Mouse (Mus musculus): Measurements from ENCODE around the gene Sync. TPM values are rescaled to one million over a fixed set of nuclear protein-coding genes. Genes with fewer than 3 reads are reported as not detected.

Sync gene
- total and polyA plus RNA-seq, 3 experiments = 0.31 to 0.43 TPM; not detected in 1

DNA sequence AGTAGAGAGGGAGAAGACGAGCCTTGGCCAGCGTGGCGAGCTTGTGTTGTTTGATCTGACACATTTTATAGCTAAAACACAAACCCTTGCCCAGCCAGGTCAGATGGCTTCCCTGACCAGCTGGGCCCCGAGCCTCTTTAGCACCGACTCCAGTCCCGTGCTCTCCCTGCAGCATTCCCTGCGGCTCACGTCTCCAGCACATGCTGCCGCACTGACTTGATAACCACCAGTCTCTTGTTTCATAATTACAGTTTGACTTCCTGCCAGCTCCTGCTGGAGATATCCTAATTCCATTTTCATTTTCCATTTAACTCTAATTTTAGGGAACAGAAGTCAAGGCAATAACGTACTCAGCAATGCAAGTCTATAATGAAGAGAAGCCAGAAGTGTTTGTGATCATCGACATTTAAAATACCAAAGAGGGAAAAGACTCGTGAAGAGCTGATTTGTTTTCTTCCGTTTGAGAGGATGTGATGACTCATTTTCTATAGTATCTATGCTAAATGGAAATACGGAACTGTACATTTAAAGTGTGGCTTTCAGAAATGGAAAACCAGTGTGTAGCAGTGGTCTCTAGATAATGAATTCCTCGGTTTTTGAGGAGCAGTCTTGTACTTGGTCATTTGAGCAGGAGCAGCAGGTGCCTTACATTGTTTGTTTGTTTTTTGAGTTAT, 59.2 kb downstream of the Sync start (continued):
- TF ChIP-seq MAX (IDR thresholded peaks at IDR 0.05; ENCODE audit: low read length) (peak; percentile 75; the same call in 1 of the 2 replicates), ZC3H11A (IDR thresholded peaks at IDR 0.05; ENCODE audit: low read depth, low read length) (no peak)

DNA sequence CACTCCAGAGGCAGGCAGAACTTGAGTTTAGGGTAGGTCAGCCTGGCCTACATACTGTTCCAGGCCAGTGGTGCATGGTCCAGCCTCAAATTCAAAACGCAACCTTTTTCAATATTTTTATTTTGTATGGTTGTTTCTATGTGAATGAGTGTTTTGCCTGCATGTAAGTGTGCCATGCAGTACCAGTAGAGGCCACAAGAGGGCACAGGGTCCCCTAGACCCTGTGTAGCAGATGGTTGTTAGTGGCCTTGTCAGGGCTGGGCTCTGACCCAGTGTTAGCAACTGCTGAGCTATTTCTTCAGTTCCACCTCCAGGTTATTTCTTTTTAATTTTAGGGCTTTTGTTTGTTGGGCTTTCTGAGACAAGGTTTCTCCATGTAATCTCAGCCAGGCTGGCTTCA, 63.2 kb downstream of the Sync start:
- no peak overlapping the region for H3K9ac ChIP-seq (ENCODE audit: control insufficient read depth, low read depth, low read length, poor library complexity, severe bottlenecking)
- H3K27ac ChIP-seq (ENCODE audit: control insufficient read depth, low read depth, low read length) = no peak overlapping the region
- TF ChIP-seq MAX (IDR thresholded peaks at IDR 0.05; ENCODE audit: low read length) (no peak), USF2 (IDR thresholded peaks at IDR 0.05; ENCODE audit: borderline replicate concordance in 1 of 2, insufficient read depth in 1 of 2, low read depth in 1 of 2, low read length in 2 of 2) (no peak), NELFE (IDR thresholded peaks at IDR 0.05; ENCODE audit: low read depth, low read length) (no peak), ZMIZ1 (IDR thresholded peaks at IDR 0.05; ENCODE audit: low read depth, low read length) (no peak), CTCF (IDR thresholded peaks at IDR 0.05 in 2 of 3, conservative IDR thresholded peaks at IDR 0.05 in 1 of 3; ENCODE audit: control insufficient read depth in 1 of 3, insufficient read depth in 1 of 3, low read depth in 2 of 3, low read length in 3 of 3, poor library complexity in 1 of 3, severe bottlenecking in 1 of 3) (peak; percentile 84 to 100 (median 93)), HCFC1 (IDR thresholded peaks at IDR 0.05; ENCODE audit: low read depth, low read length) (no peak), BHLHE40 (IDR thresholded peaks at IDR 0.05; ENCODE audit: borderline replicate concordance, low read depth, low read length) (0 out of 2 replicates have a peak, but pooled peaks have one; percentile 19), E2F4 (IDR thresholded peaks at IDR 0.05; ENCODE audit: borderline replicate concordance, low read depth, low read length) (no peak), RAD21 (IDR thresholded peaks at IDR 0.05; ENCODE audit: low read depth, low read length) (peak; percentile 80), MEF2A (IDR thresholded peaks at IDR 0.05; ENCODE audit: extremely low read depth, insufficient replicate concordance, low read depth, low read length, poor library complexity, severe bottlenecking) (no peak), ZC3H11A (IDR thresholded peaks at IDR 0.05; ENCODE audit: low read depth, low read length) (peak; percentile 72), MAZ (IDR thresholded peaks at IDR 0.05; ENCODE audit: low read depth, low read length) (peak; percentile 38; the same call in 1 of the 2 replicates), MYC (IDR thresholded peaks at IDR 0.05; ENCODE audit: low read depth, low read length) (no peak; the same call in 1 of the 2 replicates), SMC3 (IDR thresholded peaks at IDR 0.05; ENCODE audit: low read depth, low read length) (peak; percentile 98)
- no peaks in the 10 kb centered on the region for H3K9me3 ChIP-seq (replicated peaks; ENCODE audit: insufficient read depth, low read length)
- H3K4me1 ChIP-seq (ENCODE audit: control insufficient read depth in 1 of 2, insufficient read depth in 2 of 2, low read length in 2 of 2) = peaks cover 3 to 7% of the 10 kb centered on the region in 2 experiments; a peak in 3 of 4 replicates
- peak; percentile 89 for DNase-seq (ENCODE audit: low read depth, low spot score)
- peaks cover 0 to 4% of the 10 kb centered on the region in 2 experiments; a peak in 2 of 4 replicates for H3K36me3 ChIP-seq (ENCODE audit: control insufficient read depth in 1 of 2, insufficient read depth in 2 of 2, low read length in 2 of 2)
- no peaks in the 10 kb centered on the region for H3K79me2 ChIP-seq (ENCODE audit: control insufficient read depth, insufficient read depth, low read length, poor library complexity)
- no peak overlapping the region for H3K4me3 ChIP-seq (ENCODE audit: control insufficient read depth in 1 of 2, insufficient read depth in 1 of 2, low read depth in 2 of 2, low read length in 2 of 2)
- H3K27me3 ChIP-seq (ENCODE audit: control insufficient read depth in 1 of 2, insufficient read depth in 2 of 2, low read length in 2 of 2) = no peaks in the 10 kb centered on the region

- H3K27me3 ChIP-seq (ENCODE audit: control insufficient read depth in 1 of 2, insufficient read depth in 2 of 2, low read length in 2 of 2) = no peaks in the 10 kb centered on the region
- H3K4me1 ChIP-seq (ENCODE audit: control insufficient read depth in 1 of 2, insufficient read depth in 2 of 2, low read length in 2 of 2) = peaks cover 2 to 3% of the 10 kb centered on the region in 2 experiments; a peak in 2 of 4 replicates
- H3K9ac ChIP-seq (ENCODE audit: control insufficient read depth, low read depth, low read length, poor library complexity, severe bottlenecking) = no peak overlapping the region
- no peak for DNase-seq (ENCODE audit: low read depth, low spot score)
- no peaks in the 10 kb centered on the region for H3K79me2 ChIP-seq (ENCODE audit: control insufficient read depth, insufficient read depth, low read length, poor library complexity)
- no peak overlapping the region for H3K27ac ChIP-seq (ENCODE audit: control insufficient read depth, low read depth, low read length)
- peaks cover 0 to under 1% of the 10 kb centered on the region in 2 experiments; a peak in 1 of 4 replicates for H3K36me3 ChIP-seq (ENCODE audit: control insufficient read depth in 1 of 2, insufficient read depth in 2 of 2, low read length in 2 of 2)
- H3K9me3 ChIP-seq (replicated peaks; ENCODE audit: insufficient read depth, low read length) = no peaks in the 10 kb centered on the region
- TF ChIP-seq EP300 (IDR thresholded peaks at IDR 0.05; ENCODE audit: low read depth in 1 of 2, low read length in 2 of 2) = no peak
- no peak for TF ChIP-seq MXI1 (IDR thresholded peaks at IDR 0.05; ENCODE audit: low read depth, low read length)
- TF ChIP-seq TCF12 (IDR thresholded peaks at IDR 0.05; ENCODE audit: low read depth, low read length) = no peak
- TF ChIP-seq TAL1 (IDR thresholded peaks at IDR 0.05; ENCODE audit: low read length) = no peak
- no peak for TF ChIP-seq POLR2A (IDR thresholded peaks at IDR 0.05; ENCODE audit: control insufficient read depth in 1 of 2, insufficient read depth in 1 of 2, low read depth in 1 of 2, low read length in 2 of 2, poor library complexity in 1 of 2)
- TF ChIP-seq MAFK (IDR thresholded peaks at IDR 0.05; ENCODE audit: borderline replicate concordance, low read depth, low read length) = no peak
- no peak for TF ChIP-seq GATA1 (IDR thresholded peaks at IDR 0.05; ENCODE audit: low read depth, low read length)
- TF ChIP-seq ETS1 (IDR thresholded peaks at IDR 0.05; ENCODE audit: low read depth, low read length) = no peak
- no peak for TF ChIP-seq POLR2AphosphoS5 (IDR thresholded peaks at IDR 0.05; ENCODE audit: borderline replicate concordance, low read depth, low read length)
- TF ChIP-seq UBTF (IDR thresholded peaks at IDR 0.05; ENCODE audit: borderline replicate concordance, insufficient read depth, low read depth, low read length) = no peak
- TF ChIP-seq NELFE (IDR thresholded peaks at IDR 0.05; ENCODE audit: low read depth, low read length) = no peak
- no peak for TF ChIP-seq RAD21 (IDR thresholded peaks at IDR 0.05; ENCODE audit: low read depth, low read length)
- TF ChIP-seq MEF2A (IDR thresholded peaks at IDR 0.05; ENCODE audit: extremely low read depth, insufficient replicate concordance, low read depth, low read length, poor library complexity, severe bottlenecking) = no peak
- no peak for TF ChIP-seq HCFC1 (IDR thresholded peaks at IDR 0.05; ENCODE audit: low read depth, low read length)
- TF ChIP-seq MAZ (IDR thresholded peaks at IDR 0.05; ENCODE audit: low read depth, low read length) = no peak
- TF ChIP-seq TBP (IDR thresholded peaks at IDR 0.05; ENCODE audit: low read depth, low read length) = no peak
- no peak overlapping the region for H3K4me3 ChIP-seq (ENCODE audit: control insufficient read depth in 1 of 2, insufficient read depth in 1 of 2, low read depth in 2 of 2, low read length in 2 of 2)
Observed at GRCm38 (mm10) chr4:129351111-129351510, 63.7 kb downstream of the Sync start.

Data from MEL (cell line).